Mouse (Mus musculus) midbrain, embryonic 13.5 days (tissue): ENCODE results near the gene Khdrbs2. TPM values are rescaled to one million over a fixed set of nuclear protein-coding genes. Genes with fewer than 3 reads are reported as not detected.

Experiments used
- ATAC-seq: fragments of 200-750 bp; cut with Nextera tagmentation; 2 replicates; pipeline ENCODE4 v1.8.0; 2017; ENCODE audit warnings: mild to moderate bottlenecking, moderate TSS enrichment, moderate library complexity
- H3K27ac ChIP-seq: fragments of 300-500 bp; sonication (generic); 2 replicates; pipeline ENCODE4 v1.5.1; 2015; ENCODE audit warnings: inconsistent platforms, mild to moderate bottlenecking, moderate library complexity
- H3K27me3 ChIP-seq: fragments of 300-500 bp; sonication (generic); 2 replicates; pipeline ENCODE4 v1.6.1; 2015; ENCODE audit warnings: mild to moderate bottlenecking, inconsistent platforms
- H3K36me3 ChIP-seq: fragments of 300-500 bp; sonication (generic); 2 replicates; pipeline ENCODE4 v1.6.1; 2015; ENCODE audit warnings: mild to moderate bottlenecking, inconsistent platforms
- H3K4me1 ChIP-seq: fragments of 300-500 bp; sonication (generic); replicated peaks from 2 replicates; pipeline ENCODE4 v1.6.1; 2015; ENCODE audit warnings: inconsistent platforms
- H3K4me2 ChIP-seq: fragments of 300-500 bp; sonication (generic); replicated peaks from 2 replicates; pipeline ENCODE4 v1.6.1; 2015; ENCODE audit warnings: moderate library complexity, mild to moderate bottlenecking, inconsistent platforms
- H3K4me3 ChIP-seq: fragments of 300-500 bp; sonication (generic); replicated peaks from 2 replicates; pipeline ENCODE4 v1.5.1; 2015; ENCODE audit warnings: mild to moderate bottlenecking, inconsistent platforms
- H3K9ac ChIP-seq: fragments of 300-500 bp; sonication (generic); replicated peaks from 2 replicates; pipeline ENCODE4 v1.6.1; 2015; ENCODE audit warnings: mild to moderate bottlenecking, inconsistent platforms
- H3K9me3 ChIP-seq: fragments of 300-500 bp; sonication (generic); 2 replicates; pipeline ENCODE4 v1.6.1; 2016; ENCODE audit warnings: mild to moderate bottlenecking, inconsistent platforms
- WGBS: fragments of 180-500 bp; shearing (Covaris S2); methylation state at CpG from one replicate; pipeline ENCODE4 v1.1.7; 2015; 5-methylcytosine and 5-hydroxymethylcytosine counted together
- polyA plus RNA-seq: library from polyadenylated mRNA; unstranded; fragments of >200 nt; fragmentation: Nextera tagmentation; extraction: Ambion mirVana; gene quantifications from 2 replicates; pipeline ENCODE4 v1.2.1, GENCODE M21; 2015

Gene Khdrbs2
- polyA plus RNA-seq, 1 experiment from 2014 or later: 43.3 TPM

- H3K9ac ChIP-seq: no peak overlapping the region
- no peak overlapping the region for H3K4me3 ChIP-seq
- H3K4me1 ChIP-seq: no peaks in the 10 kb centered on the region
- H3K4me2 ChIP-seq: no peak overlapping the region
- no peak for ATAC-seq
- no peaks in the 10 kb centered on the region for H3K36me3 ChIP-seq
- WGBS: 86% methylated on average over 9 of the region's 9 CpGs
- H3K9me3 ChIP-seq: no peaks in the 10 kb centered on the region
- H3K27me3 ChIP-seq: no peaks in the 10 kb centered on the region
- H3K27ac ChIP-seq: no peak overlapping the region
Measured at GRCm38 (mm10) chr1:32693806-32694205, 521.3 kb downstream of the Khdrbs2 start.

- 95% methylated on average over 4 of the region's 4 CpGs for WGBS
Measured at GRCm38 (mm10) chr1:32700132-32700531, 527.6 kb downstream of the Khdrbs2 start.

GRCm38 (mm10) chr1:32701267-32701666 lies 528.8 kb downstream of the Khdrbs2 start:
- no peaks in the 10 kb centered on the region for H3K4me1 ChIP-seq
- no peak overlapping the region for H3K9ac ChIP-seq
- H3K36me3 ChIP-seq: no peaks in the 10 kb centered on the region
- H3K27ac ChIP-seq: no peak overlapping the region
- H3K27me3 ChIP-seq: no peaks in the 10 kb centered on the region
- H3K4me2 ChIP-seq: no peak overlapping the region
- 89% methylated on average over 3 of the region's 3 CpGs for WGBS
- no peaks in the 10 kb centered on the region for H3K9me3 ChIP-seq
- no peak for ATAC-seq
- no peak overlapping the region for H3K4me3 ChIP-seq

More at GRCm38 (mm10) chr1:32700132-32700531, 527.6 kb downstream of the Khdrbs2 start:
- Histone ChIP-seq H3K9ac (no peak overlapping the region), H3K4me2 (no peak overlapping the region), H3K36me3 (no peaks in the 10 kb centered on the region), H3K27me3 (no peaks in the 10 kb centered on the region), H3K4me3 (no peak overlapping the region), H3K9me3 (no peaks in the 10 kb centered on the region), H3K27ac (no peak overlapping the region), H3K4me1 (no peaks in the 10 kb centered on the region)
- no peak for ATAC-seq
